Mouse (Mus musculus): ENCODE measurements around the gene Psme2.

The Psme2 gene

GRCm38 (mm10) chr14:55590748-55591330 is at the start of gene Psme2:
Gene Psme2, minus strand, starts transcription at chr14:55591113.
- peak; percentile 87 for DNase-seq

GRCm38 (mm10) chr14:55637795-55638194 is 46.9 kb upstream of the Psme2 start, which contains the start of gene Gm49378:
Gene Gm49378, minus strand, starts transcription at chr14:55637895.
- no peak for DNase-seq

DNA sequence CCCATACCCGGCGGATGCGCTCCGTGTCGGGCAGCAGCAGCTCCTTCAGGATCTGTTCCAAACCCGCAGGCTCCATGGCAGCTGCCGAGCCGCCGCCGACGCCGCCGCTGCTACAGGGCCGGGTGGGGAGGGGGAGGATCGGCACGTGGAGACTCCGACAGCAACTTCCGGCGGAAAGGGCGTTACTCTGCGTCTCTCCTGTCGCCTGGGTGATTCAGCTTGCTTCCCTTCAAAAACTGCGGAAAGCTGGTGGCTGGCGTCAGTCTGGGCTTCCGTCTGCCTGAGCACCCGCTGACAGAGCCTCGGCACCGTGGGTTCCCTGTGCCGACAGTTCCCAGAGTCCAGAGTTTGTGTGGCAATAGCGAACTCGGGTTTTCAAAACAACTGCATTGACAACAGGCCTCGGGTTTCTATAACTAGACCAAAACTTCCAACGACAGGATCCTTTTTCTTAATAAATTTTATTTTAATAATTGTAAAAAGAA is 44.7 kb upstream of the Psme2 start, which contains the start of gene Ipo4:
TSS of gene Ipo4 (minus strand) at position 435 of the 485 bp plus-strand sequence.
- DNase-seq, result peak; percentile 88

DNA sequence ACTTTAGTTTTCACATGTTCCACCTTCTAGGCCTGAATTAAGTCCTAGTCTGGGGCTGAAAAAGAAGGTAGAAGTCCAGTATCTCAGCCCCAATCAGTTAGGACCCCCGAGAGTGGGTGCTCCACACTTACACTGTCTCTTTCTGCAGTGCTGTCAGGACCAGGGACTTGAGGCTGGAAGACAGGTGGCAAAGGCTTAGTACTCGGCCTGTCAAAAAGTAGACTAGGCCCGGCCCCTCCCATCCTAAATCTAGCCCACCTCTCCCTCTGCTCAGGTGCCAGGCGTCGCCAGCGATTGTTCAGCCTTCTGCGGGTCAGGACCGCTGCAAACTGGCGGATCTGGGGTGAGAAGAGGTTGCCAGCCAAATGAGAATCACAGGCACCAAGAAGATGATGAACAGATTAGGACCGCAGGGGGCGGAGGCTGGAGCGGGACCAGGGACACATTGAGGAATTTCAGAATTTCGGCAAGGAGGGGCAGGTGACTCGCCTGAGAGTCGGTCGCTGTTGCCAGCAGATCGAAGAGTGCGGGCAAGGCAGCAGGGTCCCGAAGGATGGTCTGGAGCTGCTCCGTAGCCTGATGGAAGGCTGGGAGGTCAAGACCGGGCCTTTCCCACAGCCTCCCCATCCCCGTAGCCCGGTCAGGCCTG is 44.1 kb upstream of the Psme2 start:
- DNase-seq, result no peak

DNA sequence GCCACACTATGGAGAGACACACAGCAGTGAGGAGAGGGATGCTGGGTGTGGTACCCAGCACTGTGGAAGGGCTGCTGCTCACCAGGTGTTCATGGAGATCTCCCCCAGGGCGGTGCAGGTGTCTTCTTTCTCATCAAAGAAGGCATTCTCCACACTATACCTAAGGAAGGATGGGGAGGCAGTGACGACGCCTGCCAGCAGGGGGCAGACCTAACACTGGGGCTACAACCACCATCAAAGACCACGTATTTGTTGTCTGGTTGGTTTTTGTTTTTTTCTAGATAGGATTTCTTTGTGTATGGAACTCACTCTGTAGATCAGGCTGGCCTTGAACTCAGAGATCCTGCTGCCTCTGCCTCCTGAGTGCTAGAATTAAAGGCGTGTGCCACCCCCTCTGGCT is 38.4 kb upstream of the Psme2 start:
- DNase-seq, result peak; percentile 45

GRCm38 (mm10) chr14:55628077-55628827 is 37.3 kb upstream of the Psme2 start:
- no peak for DNase-seq

GRCm38 (mm10) chr14:55618486-55619195 is 27.7 kb upstream of the Psme2 start:
- no peak for DNase-seq

DNA sequence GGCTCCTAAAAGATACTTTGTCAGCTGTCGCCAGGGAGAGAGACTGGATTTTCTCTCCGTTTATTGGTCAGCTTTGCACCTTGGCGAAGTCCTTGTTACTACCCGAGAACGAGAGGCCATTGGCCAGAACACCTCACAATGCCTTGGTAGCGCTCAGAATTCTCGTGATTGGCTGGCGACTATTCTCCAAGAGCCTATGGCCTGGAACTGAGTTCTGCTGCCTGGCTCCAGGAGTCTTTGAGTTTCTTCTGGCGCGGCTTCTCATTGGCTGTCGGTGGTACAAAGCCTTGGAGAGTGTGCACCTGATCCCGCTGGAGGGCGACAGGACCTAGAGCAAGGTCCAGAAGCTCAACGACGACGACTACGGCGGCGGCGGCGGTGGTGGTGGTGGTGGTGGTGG is 26.9 kb upstream of the Psme2 start, which contains the start of gene Rec8:
TSS of gene Rec8 (plus strand) at position 216 of the 400 bp plus-strand sequence.
- no peak for DNase-seq

DNA sequence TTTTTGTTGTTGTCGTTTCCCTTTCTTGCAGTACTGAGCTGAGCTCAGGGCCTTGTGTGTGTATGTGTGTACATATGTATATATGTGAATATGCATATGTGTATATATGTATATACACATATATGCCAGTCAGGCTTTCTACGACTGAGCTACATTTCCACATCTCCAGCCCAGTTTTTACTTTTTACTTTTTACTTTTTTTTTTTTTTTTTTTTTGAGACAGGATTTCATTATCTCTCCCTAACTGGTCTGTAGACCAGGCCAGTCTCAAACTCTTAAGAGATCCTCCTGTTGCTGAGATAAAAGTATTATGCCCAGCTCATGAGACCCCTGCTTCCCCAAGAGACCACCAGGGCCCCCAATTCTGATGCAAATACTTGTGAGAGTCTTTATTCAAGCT is 25.9 kb upstream of the Psme2 start:
- no peak for DNase-seq

DNA sequence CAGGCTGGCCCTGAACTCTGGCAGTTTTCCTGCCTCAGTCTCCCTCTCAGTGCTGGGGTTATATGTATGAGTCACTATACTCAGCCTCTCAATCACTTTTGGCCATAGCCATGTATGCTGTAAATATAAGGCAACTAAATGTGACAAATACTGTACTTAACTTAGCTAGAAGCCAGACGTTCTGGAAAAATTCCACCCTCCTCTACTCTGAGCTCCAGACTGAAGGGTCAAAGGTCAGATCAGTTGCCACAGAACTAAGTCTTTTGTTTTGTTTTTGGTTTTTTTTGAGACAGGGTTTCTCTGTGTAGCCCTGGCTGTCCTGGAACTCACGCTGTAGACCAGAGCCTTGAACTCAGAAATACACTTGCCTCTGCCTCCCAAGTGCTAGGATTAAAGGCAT is 25.0 kb upstream of the Psme2 start:
- no peak for DNase-seq

DNA sequence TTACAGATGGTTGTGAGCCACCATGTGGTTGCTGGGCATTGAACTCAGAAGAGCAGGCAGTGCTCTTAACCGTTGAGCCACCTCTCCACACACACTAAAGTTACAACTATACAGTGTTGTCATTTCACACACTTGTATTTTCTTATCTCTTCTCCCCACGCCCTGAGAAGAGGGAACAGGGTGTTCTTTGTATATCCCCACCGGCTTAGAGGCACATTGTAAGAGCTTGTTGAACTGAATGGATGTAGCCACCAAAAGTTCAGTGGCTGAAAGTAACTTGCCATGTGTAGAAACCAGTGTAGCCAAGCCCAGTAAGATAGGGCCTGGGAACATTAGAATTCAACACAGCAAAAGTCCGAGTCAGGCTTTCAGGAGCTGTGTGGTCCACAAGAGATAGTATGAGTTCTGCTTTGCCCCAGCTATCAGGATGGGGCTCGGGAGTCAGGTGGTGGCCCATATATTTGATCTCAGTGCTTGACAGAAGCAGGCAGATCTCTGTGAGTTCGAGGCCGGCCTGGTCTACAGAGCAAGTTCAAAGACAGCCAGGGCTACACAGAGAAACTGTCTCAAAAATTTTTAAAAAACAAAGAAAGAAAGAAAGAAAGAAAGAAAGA is 23.8 kb upstream of the Psme2 start:
- no peak for DNase-seq

DNA sequence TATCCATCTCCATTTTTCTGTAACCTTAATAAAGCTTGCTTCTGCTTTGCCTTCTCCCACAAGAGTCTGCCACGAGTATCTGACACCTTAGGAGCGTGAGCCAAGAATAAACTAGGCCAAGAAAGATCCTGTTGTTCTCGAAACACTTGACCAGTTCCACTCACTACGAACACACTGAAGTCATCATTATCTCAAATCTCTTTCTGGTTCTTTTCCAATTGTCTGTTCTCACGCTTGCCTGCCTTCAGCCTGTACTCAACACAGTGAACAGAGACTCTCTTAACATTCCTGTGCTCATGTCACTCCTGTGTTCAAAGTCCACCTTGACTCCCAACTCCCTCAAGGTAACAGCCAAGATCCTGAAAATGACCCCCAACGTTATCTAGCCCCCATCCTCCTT is 22.4 kb upstream of the Psme2 start:
- no peak for DNase-seq

DNA sequence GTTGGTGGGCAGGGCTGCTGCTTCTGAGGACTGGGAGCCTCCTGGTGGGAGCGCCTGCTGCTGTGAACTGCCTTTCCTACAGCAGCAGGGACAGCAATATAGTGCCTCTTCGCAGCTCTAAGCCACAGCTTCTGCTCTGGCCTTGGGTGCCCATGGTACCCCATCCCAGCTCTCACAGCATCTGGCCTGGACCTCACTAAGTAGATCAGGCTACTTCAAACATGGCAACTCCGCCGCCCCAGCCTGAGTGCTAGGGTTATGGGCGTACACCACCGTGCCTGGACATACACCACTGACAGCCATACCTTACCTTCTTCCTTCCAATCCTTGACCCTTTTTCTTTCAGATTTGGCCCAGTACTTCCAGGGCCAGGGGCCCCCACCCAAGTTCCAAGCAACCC is 17.4 kb upstream of the Psme2 start:
- DNase-seq, result no peak

GRCm38 (mm10) chr14:55605743-55606459 is 15.0 kb upstream of the Psme2 start:
- DNase-seq, result no peak

- DNase-seq, result no peak
Measured at GRCm38 (mm10) chr14:55604823-55605222, 13.9 kb upstream of the Psme2 start.

- peak; percentile 84 for DNase-seq
Measured at GRCm38 (mm10) chr14:55603633-55604576, 13.0 kb upstream of the Psme2 start.

DNA sequence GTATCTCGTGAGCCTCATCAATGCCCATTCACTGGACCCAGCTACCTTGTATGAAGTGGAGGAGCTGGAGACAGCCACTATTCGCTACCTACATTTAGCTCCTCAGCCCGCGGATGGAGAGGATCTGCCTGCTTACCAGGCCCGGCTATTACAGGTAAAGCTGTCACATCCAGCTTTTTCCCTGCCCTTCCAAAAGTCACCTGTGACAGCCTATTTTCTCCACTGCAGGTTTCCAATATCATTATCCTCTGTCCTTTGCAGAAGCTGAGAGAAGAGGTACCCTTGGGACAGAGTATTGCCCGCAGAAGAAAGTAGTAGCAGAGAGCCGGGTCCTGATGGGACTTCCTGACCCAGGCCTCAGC is 12.3 kb upstream of the Psme2 start, which contains the start of gene Irf9:
TSS of gene Irf9 (plus strand) at position 301 of the 362 bp plus-strand sequence.
- DNase-seq, result no peak

DNA sequence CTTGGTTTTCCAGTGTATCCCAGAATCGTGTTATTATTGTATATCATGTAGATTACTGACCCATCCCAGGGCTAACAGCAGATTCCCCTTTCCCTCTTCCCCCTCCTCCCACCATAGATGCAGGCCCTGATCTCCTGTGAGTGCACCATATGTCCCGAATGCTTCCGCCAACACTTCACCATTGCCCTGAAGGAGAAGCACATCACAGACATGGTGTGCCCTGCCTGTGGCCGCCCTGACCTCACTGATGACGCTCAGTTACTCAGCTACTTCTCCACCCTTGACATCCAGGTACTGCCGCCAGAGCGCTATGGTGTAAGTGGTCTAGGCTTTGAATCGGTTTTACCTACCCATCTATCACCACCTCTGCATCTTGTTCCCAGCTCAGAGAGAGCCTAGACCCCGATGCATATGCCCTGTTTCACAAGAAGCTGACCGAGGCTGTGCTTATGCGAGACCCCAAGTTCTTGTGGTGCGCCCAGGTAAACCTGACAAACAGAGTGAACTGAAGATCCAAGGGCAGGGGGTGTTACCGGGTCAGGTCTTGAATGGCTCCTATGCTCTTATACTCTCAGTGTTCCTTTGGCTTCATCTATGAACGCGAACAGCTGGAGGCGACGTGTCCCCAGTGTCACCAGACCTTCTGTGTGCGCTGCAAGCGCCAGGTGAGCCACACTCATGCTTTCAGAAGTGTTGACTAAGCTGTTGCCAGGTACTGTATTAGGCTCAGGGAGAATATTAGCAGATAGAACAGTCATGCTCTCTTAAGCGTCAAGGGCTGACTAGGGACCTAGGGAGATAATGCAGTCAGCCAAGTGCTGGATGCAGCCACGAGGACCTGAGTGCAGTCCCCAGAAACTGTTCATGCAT is 7.8 kb upstream of the Psme2 start:
- DNase-seq, result no peak

GRCm38 (mm10) chr14:55596036-55596690 is 5.2 kb upstream of the Psme2 start:
- peak; percentile 48 for DNase-seq
